Mouse (Mus musculus): ENCODE results near the gene Gm20458. TPM values are rescaled to one million over a fixed set of nuclear protein-coding genes. Genes with fewer than 3 reads are reported as not detected.

Gene Gm20458
- polyA plus RNA-seq, 1 experiment from 2014 or later: 12.2 TPM

- Histone ChIP-seq H3K9me3 (replicated peaks) (no peaks in the 10 kb centered on the region), H3K36me3 (no peaks in the 10 kb centered on the region), H3K27me3 (no peaks in the 10 kb centered on the region), H3K9ac (no peak overlapping the region), H3K4me2 (replicated peaks) (0 out of 2 replicates have a peak overlapping the region, but pooled peaks have one; percentile 11), H3K27ac (replicated peaks) (peak overlapping the region; percentile 78; the same call in 1 of the 2 replicates), H3K4me3 (replicated peaks) (no peak overlapping the region), H3K4me1 (peaks cover 91% of the 10 kb centered on the region)
- WGBS: 25% methylated on average over 5 of the region's 5 CpGs
- no peak for ATAC-seq (ENCODE audit: insufficient number of reproducible peaks, low FRiP score, low TSS enrichment, low read depth)
Observed at GRCm38 (mm10) chr2:164435216-164436090, 25.3 kb upstream of the Gm20458 start.

GRCm38 (mm10) chr2:164436215-164436913, 24.4 kb upstream of the Gm20458 start:
- Histone ChIP-seq H3K4me1 (peaks cover 90% of the 10 kb centered on the region), H3K36me3 (no peaks in the 10 kb centered on the region), H3K4me2 (replicated peaks) (0 out of 2 replicates have a peak overlapping the region, but pooled peaks have one; percentile 10), H3K9ac (no peak overlapping the region), H3K9me3 (replicated peaks) (no peaks in the 10 kb centered on the region), H3K4me3 (replicated peaks) (no peak overlapping the region), H3K27ac (replicated peaks) (peak overlapping the region; percentile 78), H3K27me3 (no peaks in the 10 kb centered on the region)
- WGBS: 15% methylated on average over 8 of the region's 8 CpGs
- ATAC-seq (ENCODE audit: insufficient number of reproducible peaks, low FRiP score, low TSS enrichment, low read depth): no peak

- no peaks in the 10 kb centered on the region for H3K27me3 ChIP-seq
- H3K4me2 ChIP-seq (replicated peaks): 0 out of 2 replicates have a peak overlapping the region, but pooled peaks have one; percentile 10
- peaks cover 90% of the 10 kb centered on the region for H3K4me1 ChIP-seq
- H3K9me3 ChIP-seq (replicated peaks): no peaks in the 10 kb centered on the region
- 50% methylated on average over 3 of the region's 3 CpGs for WGBS
- no peak; the same call in 1 of the 2 replicates for ATAC-seq (ENCODE audit: insufficient number of reproducible peaks, low FRiP score, low TSS enrichment, low read depth)
- no peak overlapping the region for H3K9ac ChIP-seq
- no peak overlapping the region for H3K4me3 ChIP-seq (replicated peaks)
- no peaks in the 10 kb centered on the region for H3K36me3 ChIP-seq
- peak overlapping the region; percentile 78 for H3K27ac ChIP-seq (replicated peaks)
Observed at GRCm38 (mm10) chr2:164436961-164437360, 23.8 kb upstream of the Gm20458 start.

GRCm38 (mm10) chr2:164437710-164438109, 23.1 kb upstream of the Gm20458 start:
- H3K4me3 ChIP-seq (replicated peaks): no peak overlapping the region
- H3K4me1 ChIP-seq: peaks cover 84% of the 10 kb centered on the region
- no peaks in the 10 kb centered on the region for H3K27me3 ChIP-seq
- no peak overlapping the region; the same call in 1 of the 2 replicates for H3K4me2 ChIP-seq (replicated peaks)
- 50% methylated on average over 6 of the region's 6 CpGs for WGBS
- no peaks in the 10 kb centered on the region for H3K9me3 ChIP-seq (replicated peaks)
- no peaks in the 10 kb centered on the region for H3K36me3 ChIP-seq
- ATAC-seq (ENCODE audit: insufficient number of reproducible peaks, low FRiP score, low TSS enrichment, low read depth): no peak
- H3K9ac ChIP-seq: no peak overlapping the region
- H3K27ac ChIP-seq (replicated peaks): peak overlapping the region; percentile 78; the same call in 1 of the 2 replicates

GRCm38 (mm10) chr2:164438257-164438656, 22.5 kb upstream of the Gm20458 start:
- peaks cover 79% of the 10 kb centered on the region for H3K4me1 ChIP-seq
- no peak overlapping the region for H3K4me2 ChIP-seq (replicated peaks)
- no peak overlapping the region for H3K9ac ChIP-seq
- no peak overlapping the region for H3K4me3 ChIP-seq (replicated peaks)
- H3K9me3 ChIP-seq (replicated peaks): no peaks in the 10 kb centered on the region
- H3K36me3 ChIP-seq: no peaks in the 10 kb centered on the region
- no peak overlapping the region for H3K27ac ChIP-seq (replicated peaks)
- H3K27me3 ChIP-seq: no peaks in the 10 kb centered on the region
- ATAC-seq (ENCODE audit: insufficient number of reproducible peaks, low FRiP score, low TSS enrichment, low read depth): no peak
- 58% methylated on average over 8 of the region's 8 CpGs for WGBS

- ATAC-seq (ENCODE audit: insufficient number of reproducible peaks, low FRiP score, low TSS enrichment, low read depth): no peak
- Histone ChIP-seq H3K27me3 (no peaks in the 10 kb centered on the region), H3K36me3 (no peaks in the 10 kb centered on the region), H3K9ac (no peak overlapping the region), H3K9me3 (replicated peaks) (no peaks in the 10 kb centered on the region), H3K4me3 (replicated peaks) (no peak overlapping the region), H3K27ac (replicated peaks) (0 out of 2 replicates have a peak overlapping the region, but pooled peaks have one; percentile 23), H3K4me2 (replicated peaks) (no peak overlapping the region), H3K4me1 (peaks cover 79% of the 10 kb centered on the region)
- WGBS: 61% methylated on average over 3 of the region's 3 CpGs
Observed at GRCm38 (mm10) chr2:164439001-164439421, 21.8 kb upstream of the Gm20458 start.

GRCm38 (mm10) chr2:164440314-164440713, 20.5 kb upstream of the Gm20458 start:
- H3K4me2 ChIP-seq (replicated peaks): peak overlapping the region; percentile 12; the same call in 1 of the 2 replicates
- H3K36me3 ChIP-seq: no peaks in the 10 kb centered on the region
- 58% methylated on average over 5 of the region's 5 CpGs for WGBS
- H3K9me3 ChIP-seq (replicated peaks): no peaks in the 10 kb centered on the region
- H3K4me1 ChIP-seq: peaks cover 66% of the 10 kb centered on the region
- no peak for ATAC-seq (ENCODE audit: insufficient number of reproducible peaks, low FRiP score, low TSS enrichment, low read depth)
- H3K27ac ChIP-seq (replicated peaks): peak overlapping the region; percentile 49; the same call in 1 of the 2 replicates
- H3K9ac ChIP-seq: no peak overlapping the region
- no peaks in the 10 kb centered on the region for H3K27me3 ChIP-seq
- H3K4me3 ChIP-seq (replicated peaks): peak overlapping the region; percentile 63; the same call in 1 of the 2 replicates

- peak overlapping the region; percentile 63 for H3K4me3 ChIP-seq (replicated peaks)
- no peaks in the 10 kb centered on the region for H3K36me3 ChIP-seq
- peaks cover 58% of the 10 kb centered on the region for H3K4me1 ChIP-seq
- peak overlapping the region; percentile 49 for H3K27ac ChIP-seq (replicated peaks)
- H3K9me3 ChIP-seq (replicated peaks): no peaks in the 10 kb centered on the region
- H3K27me3 ChIP-seq: no peaks in the 10 kb centered on the region
- peak overlapping the region; percentile 69 for H3K4me2 ChIP-seq (replicated peaks)
- ATAC-seq (ENCODE audit: insufficient number of reproducible peaks, low FRiP score, low TSS enrichment, low read depth): no peak
- WGBS: 28% methylated on average over 8 of the region's 8 CpGs
- 0 out of 2 replicates have a peak overlapping the region, but pooled peaks have one; percentile 21 for H3K9ac ChIP-seq
Observed at GRCm38 (mm10) chr2:164441155-164441554, 19.6 kb upstream of the Gm20458 start.

- H3K4me2 ChIP-seq (replicated peaks): peak overlapping the region; percentile 69
- H3K27ac ChIP-seq (replicated peaks): 0 out of 2 replicates have a peak overlapping the region, but pooled peaks have one; percentile 84
- peaks cover 52% of the 10 kb centered on the region for H3K4me1 ChIP-seq
- no peak for ATAC-seq (ENCODE audit: insufficient number of reproducible peaks, low FRiP score, low TSS enrichment, low read depth)
- peak overlapping the region; percentile 63 for H3K4me3 ChIP-seq (replicated peaks)
- H3K36me3 ChIP-seq: no peaks in the 10 kb centered on the region
- no peaks in the 10 kb centered on the region for H3K9me3 ChIP-seq (replicated peaks)
- no peaks in the 10 kb centered on the region for H3K27me3 ChIP-seq
- peak overlapping the region; percentile 79 for H3K9ac ChIP-seq
- WGBS: 21% methylated on average over 7 of the region's 7 CpGs
Observed at GRCm38 (mm10) chr2:164441731-164442130, 19.0 kb upstream of the Gm20458 start.

DNA sequence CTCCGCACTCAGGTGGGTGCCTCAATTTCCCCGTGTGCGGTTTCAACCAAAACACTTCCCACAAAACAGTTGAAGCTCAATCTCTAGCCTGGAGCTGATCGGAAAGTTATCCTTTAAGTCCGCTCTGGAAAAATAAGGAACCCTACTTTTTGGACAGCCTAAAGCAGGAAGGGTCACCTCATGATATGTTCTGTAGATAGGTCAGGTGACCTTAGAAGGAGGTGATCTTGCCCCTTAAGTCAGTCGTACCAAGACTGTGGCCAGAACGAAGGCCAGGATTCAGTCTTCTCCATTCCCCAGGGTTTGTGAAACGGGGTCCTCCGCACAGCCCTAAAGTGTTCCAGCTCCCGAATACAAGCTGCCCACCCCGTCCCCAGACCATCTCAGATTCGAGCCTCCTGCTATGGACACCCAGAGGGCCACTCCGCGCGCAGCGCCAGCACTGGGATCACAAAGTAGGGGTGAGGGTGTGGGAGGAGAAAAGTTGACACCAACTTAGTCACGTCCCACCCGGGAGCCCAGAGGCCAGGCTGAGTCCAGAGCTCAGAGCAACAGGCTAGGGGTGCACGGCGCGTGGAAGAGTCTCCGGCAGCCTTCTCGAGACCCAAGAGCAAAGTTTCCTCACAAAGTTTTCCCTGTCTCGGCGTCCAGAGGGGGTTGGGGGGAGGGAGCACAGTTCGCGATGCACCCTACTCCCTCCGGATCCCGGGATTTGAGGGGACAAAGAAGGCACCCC, 18.3 kb upstream of the Gm20458 start:
- no peaks in the 10 kb centered on the region for H3K36me3 ChIP-seq
- H3K9me3 ChIP-seq (replicated peaks): no peaks in the 10 kb centered on the region
- H3K4me3 ChIP-seq (replicated peaks): peak overlapping the region; percentile 63
- H3K27me3 ChIP-seq: no peaks in the 10 kb centered on the region
- 2% methylated on average over 29 of the region's 29 CpGs for WGBS
- H3K4me1 ChIP-seq: peaks cover 45% of the 10 kb centered on the region
- peak overlapping the region; percentile 84 for H3K27ac ChIP-seq (replicated peaks)
- ATAC-seq (ENCODE audit: insufficient number of reproducible peaks, low FRiP score, low TSS enrichment, low read depth): peak; percentile 63
- H3K4me2 ChIP-seq (replicated peaks): peak overlapping the region; percentile 69
- H3K9ac ChIP-seq: peak overlapping the region; percentile 79

All from embryonic facial prominence, embryonic 15.5 days (tissue).